In genomic region chr8:77610374-77610969, GRCm38 (mm10) we compare ENCODE assay signal across 8 mouse cellular contexts. TPM values are rescaled to one million over a fixed set of nuclear protein-coding genes. Genes with fewer than 3 reads are reported as not detected.
A peak's percentile ranks its signal among the peaks of the same experiment; 100 is the strongest.
DNase-seq lines count a peak whose midpoint lies in the region; ATAC-seq lines count a peak whose summit lies in the region.

Tmem184c (minus strand) TSS chr8:77610698.

- peak within 1 kb of the TSS; percentile 78 for H3K4me3 ChIP-seq in hindbrain, embryonic 16.5 days (ENCODE audit: low read length)
- H3K4me3 ChIP-seq in macrophage (ENCODE audit: inconsistent target) = peak within 1 kb of the TSS; percentile 45

- under 1% methylated on average over 35 of the region's 36 CpGs for WGBS in hindbrain, embryonic 16.5 days
- under 1% methylated on average over 36 of the region's 36 CpGs for WGBS in macrophage (ENCODE audit: missing documents)

- H3K36me3 ChIP-seq in hindbrain, embryonic 16.5 days (ENCODE audit: control insufficient read depth, insufficient read depth, low read length) = no peaks in the 10 kb centered on the region
- H3K36me3 ChIP-seq in macrophage (ENCODE audit: inconsistent target) = no peaks in the 10 kb centered on the region

- peak; percentile 98 for DNase-seq in WW6 (ENCODE audit: low read depth, low spot score)
- DNase-seq in cerebellum, postnatal 4 days (ENCODE audit: low spot score in 2 of 2) = peak; percentile 93 to 98
- DNase-seq in gastrocnemius, adult 18-20 months (ENCODE audit: low spot score) = peak; percentile 99
- peak; percentile 98 to 100 for DNase-seq in left cerebral cortex, adult 18-20 months (ENCODE audit: low spot score in 2 of 2)
- DNase-seq in right cerebral cortex, adult 18-20 months = peak; percentile 99
- peak; percentile 92 for DNase-seq in urinary bladder, postnatal 10 days (ENCODE audit: low spot score)

- H3K79me2 ChIP-seq in macrophage (ENCODE audit: inconsistent target) = peaks cover 9% of the 10 kb centered on the region; the same call in 1 of the 2 replicates

- ATAC-seq in hindbrain, embryonic 16.5 days = peak; percentile 99

- peak within 1 kb of the TSS; percentile 77 for H3K27ac ChIP-seq in hindbrain, embryonic 16.5 days (ENCODE audit: low read depth, low read length)
- H3K27ac ChIP-seq in macrophage = no peak within 1 kb of the TSS

- peak within 1 kb of the TSS; percentile 81 for H3K9ac ChIP-seq in hindbrain, embryonic 16.5 days (ENCODE audit: low read depth, low read length)

- H3K27me3 ChIP-seq in hindbrain, embryonic 16.5 days (replicated peaks; ENCODE audit: control insufficient read depth, insufficient read depth, low read length) = 0 out of 2 replicates have a peak, but pooled peaks cover 2% of the 10 kb centered on the region

- peak within 1 kb of the TSS; percentile 68 for H3K4me2 ChIP-seq in hindbrain, embryonic 16.5 days (ENCODE audit: low read length)

- H3K9me3 ChIP-seq in hindbrain, embryonic 16.5 days (ENCODE audit: control insufficient read depth, low read length) = no peaks in the 10 kb centered on the region

- H3K4me1 ChIP-seq in hindbrain, embryonic 16.5 days (ENCODE audit: control insufficient read depth, insufficient read depth, low read depth, low read length) = peaks cover 12% of the 10 kb centered on the region

RNA-seq across cellular contexts. Expression of gene Tmem184c, which starts in this region (rescaled TPM):
- total RNA-seq in gastrocnemius, adult 18-20 months (2021) = 10 to 100 TPM in 1 of 2 experiments, 1 to 10 TPM in 1; 8.8 to 10.7 TPM
- polyA plus RNA-seq in hindbrain, embryonic 16.5 days (2015; fragmentation: Nextera tagmentation; extraction: Ambion mirVana) = 68.1 and 71.1 TPM in 2 replicates
- total RNA-seq in left cerebral cortex, adult 18-20 months (2021) = 10 to 100 TPM; 60.1 to 73.0 TPM
- 10 to 100 TPM; 12.0 to 54.2 (median 28.4) TPM for total RNA-seq in macrophage (2018; cell fraction: chromatin; rRNA removed)
- total RNA-seq in macrophage (2018; cell fraction: cytosol; rRNA removed) = 10 to 100 TPM in 20 of 26 experiments, 1 to 10 TPM in 6; 6.1 to 28.8 (median 12.9) TPM
- total RNA-seq in macrophage (2018; cell fraction: nucleus; rRNA removed) = 10 to 100 TPM; 14.8 to 55.3 (median 29.3) TPM
- 20.6 to 48.2 TPM (median 23.6 TPM) in 3 replicates for polyA plus RNA-seq in macrophage (2018)

Comparison
In these comparisons a context has a peak if more than half of its experiments do, and no peak if none do; other contexts are left out.
1. RNA of gene Tmem184c (total RNA-seq): 60.1 to 73.0 TPM in left cerebral cortex, adult 18-20 months; 8.8 to 10.7 TPM in gastrocnemius, adult 18-20 months; every median in the first group is over 4 times any median in the second.
2. Peak in every context shown above with its lines, with median percentiles within 50 percentile points of each other: DNase-seq.